Mouse (Mus musculus) megakaryocyte, adult 5-6 weeks (primary cell): ENCODE results near the gene Wdr31. TPM values are rescaled to one million over a fixed set of nuclear protein-coding genes. Genes with fewer than 3 reads are reported as not detected.
"Not testable (repeated sequence)": the region's sequence is repeated elsewhere in the genome, so short reads cannot be mapped to it uniquely, and the experiment has no call there.

Source experiments
- ATAC-seq: 2 replicates; pipeline ENCODE4 v1.8.0; 2016; ENCODE audit warnings: mild to moderate bottlenecking, inconsistent platforms; ENCODE audit not compliant: poor library complexity, severe bottlenecking
- total RNA-seq, 2 experiments: library from RNA; stranded (forward) in 1 of 2; stranded (reverse) in 1 of 2; fragments of 153-499, 151-499 nt in 1 of 2; fragments of 221-1000, 200-1000 nt in 1 of 2; gene quantifications; 2 replicates each; pipeline versions ENCODE4 v1.2.3 to v1.2.4; 2015 to 2017

The Wdr31 gene
- total RNA-seq, 2 experiments from 2014 or later: not detected

GRCm38 (mm10) chr4:62500799-62501198 lies 30.1 kb upstream of the Wdr31 start:
- no peak for ATAC-seq

- no peak for ATAC-seq
Observed at GRCm38 (mm10) chr4:62496815-62497214, 26.1 kb upstream of the Wdr31 start.

GRCm38 (mm10) chr4:62495946-62496345 lies 25.2 kb upstream of the Wdr31 start:
- ATAC-seq: no peak

- ATAC-seq: no peak
Observed at GRCm38 (mm10) chr4:62494230-62494629, 23.5 kb upstream of the Wdr31 start.

- ATAC-seq: no peak
Observed at GRCm38 (mm10) chr4:62492682-62493081, 22.0 kb upstream of the Wdr31 start.

GRCm38 (mm10) chr4:62487914-62488313 lies 17.2 kb upstream of the Wdr31 start:
- ATAC-seq: no peak

- no peak for ATAC-seq
Observed at GRCm38 (mm10) chr4:62487172-62487571, 16.5 kb upstream of the Wdr31 start.

GRCm38 (mm10) chr4:62486162-62486696 lies 15.5 kb upstream of the Wdr31 start:
- ATAC-seq: no peak

- no peak for ATAC-seq
Observed at GRCm38 (mm10) chr4:62485450-62486161, 14.9 kb upstream of the Wdr31 start.

GRCm38 (mm10) chr4:62484928-62485327 lies 14.2 kb upstream of the Wdr31 start:
- ATAC-seq: no peak

- ATAC-seq: peak; percentile 77
Observed at GRCm38 (mm10) chr4:62480709-62481605, 10.3 kb upstream of the Wdr31 start.

GRCm38 (mm10) chr4:62479937-62480708 lies 9.4 kb upstream of the Wdr31 start, which contains the start of gene Bspry:
Bspry (plus strand) TSS chr4:62480053.
- ATAC-seq: peak; percentile 63

GRCm38 (mm10) chr4:62479593-62479936 lies 8.9 kb upstream of the Wdr31 start:
- ATAC-seq: not testable (repeated sequence)

- ATAC-seq: no peak
Observed at GRCm38 (mm10) chr4:62477542-62478244, 7.0 kb upstream of the Wdr31 start.

- ATAC-seq: no peak
Observed at GRCm38 (mm10) chr4:62475793-62476192, 5.1 kb upstream of the Wdr31 start.

- no peak for ATAC-seq
Observed at GRCm38 (mm10) chr4:62475131-62475530, 4.4 kb upstream of the Wdr31 start.

- ATAC-seq: no peak
Observed at GRCm38 (mm10) chr4:62472071-62472470, 1.4 kb upstream of the Wdr31 start.

- ATAC-seq: no peak
Observed at GRCm38 (mm10) chr4:62468158-62468557, 2.5 kb downstream of the Wdr31 start.

- no peak for ATAC-seq
Observed at GRCm38 (mm10) chr4:62463124-62463523, 7.6 kb downstream of the Wdr31 start.

- no peak for ATAC-seq
Observed at GRCm38 (mm10) chr4:62460348-62460747, 10.3 kb downstream of the Wdr31 start.
